Mouse (Mus musculus) heart, postnatal 0 days (tissue): Measurements from ENCODE around the gene Hnrnpc.

Experiments
- CTCF ChIP-seq: IDR thresholded peaks from 2 replicates; pipeline ENCODE4 v1.5.1; 2016; ENCODE audit warnings: antibody characterized with exemption, control low read depth, low read depth
- EP300 ChIP-seq: IDR thresholded peaks from 2 replicates; pipeline ENCODE4 v1.6.1; 2016; ENCODE audit warnings: antibody characterized with exemption, low read depth

- TF ChIP-seq CTCF: no peak
- no peak for TF ChIP-seq EP300
Measured at GRCm38 (mm10) chr14:52043446-52043845, 60.4 kb downstream of the Hnrnpc start.
